In the genomic region with DNA sequence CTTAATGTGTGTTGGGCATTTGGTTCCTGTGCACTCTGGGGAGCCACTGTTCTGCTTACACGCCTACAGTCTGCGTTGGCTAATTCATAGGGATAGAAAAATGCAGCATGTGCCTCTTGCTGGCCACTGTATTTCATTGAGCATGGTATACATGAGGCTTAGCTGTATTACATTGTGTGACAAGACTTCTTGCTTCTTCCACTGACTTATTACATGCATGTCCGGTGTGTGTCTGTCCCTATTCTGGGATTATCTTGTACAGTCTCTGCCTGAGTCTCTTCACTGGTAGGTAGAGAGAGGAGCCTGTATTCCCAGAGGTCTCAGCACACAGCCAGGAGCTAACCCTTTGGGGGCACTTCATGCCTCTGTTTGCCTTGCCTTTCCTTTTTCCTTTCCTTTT, we compare ENCODE assay signal across 28 mouse cellular contexts. TPM values are rescaled to one million over a fixed set of nuclear protein-coding genes. Genes with fewer than 3 reads are reported as not detected.
DNase-seq lines count a peak whose midpoint lies in the region; ATAC-seq and TF ChIP-seq lines count a peak whose summit lies in the region.
"Had no signal": no experiment of that assay in that cellular context is flagged by ENCODE, and none has a peak within 500 bp of the region (broad histone marks: within the 10 kb centered on the region; RNA-seq: fewer than 3 reads in every experiment).

No protein-coding gene starts in this region.

- DNase-seq in CD4-positive helper T cell, adult 2 months (ENCODE audit: low read depth, low spot score) = peak; percentile 58
- peak; percentile 18 for DNase-seq in CH12.LX (ENCODE audit: extremely low read depth)
- DNase-seq in liver, embryonic 13.5 days = no peak
- DNase-seq in ovary, postnatal 10 days (ENCODE audit: low spot score) = no peak
- no peak for DNase-seq in lung, postnatal 0 days (ENCODE audit: low spot score)
- DNase-seq: adrenal gland, adult 2 months; cerebellum, adult 11-12 months; cerebellum, postnatal 10 days; forebrain, postnatal 0 days; gastrocnemius, postnatal 14 days; heart, adult 18-20 months; heart, postnatal 10 days; kidney, adult 18-20 months; kidney, postnatal 10 days; lung, postnatal 4 days; retina, postnatal 1 day; thymus, postnatal 36 days had no signal

- dilution Hi-C loops in CH12.LX (cut with MboI; ENCODE audit: extremely low pct_ligation_motif_present, extremely low pct_unique_long_range_greater_than_20kb, low sequenced_read_pairs) = no loop called here

- no peak overlapping the region for H3K9ac ChIP-seq in CH12.LX (ENCODE audit: insufficient read depth, low read depth)
- no peak overlapping the region for H3K9ac ChIP-seq in liver, embryonic 13.5 days
- H3K9ac ChIP-seq in lung, postnatal 0 days (replicated peaks; ENCODE audit: low read depth) = no peak overlapping the region
- no peak overlapping the region for H3K9ac ChIP-seq in kidney, embryonic 16.5 days (replicated peaks; ENCODE audit: low read length)
- H3K9ac ChIP-seq: forebrain, postnatal 0 days; heart, embryonic 12.5 days; hindbrain, embryonic 12.5 days; liver, embryonic 14.5 days; lung, embryonic 15.5 days had no signal

- no peak overlapping the region for H3K4me3 ChIP-seq in CH12.LX (replicated peaks in 1 of 3; ENCODE audit: low read depth in 2 of 3, low read length in 2 of 3, poor library complexity in 1 of 3)
- H3K4me3 ChIP-seq in liver, embryonic 13.5 days (replicated peaks) = no peak overlapping the region
- no peak overlapping the region for H3K4me3 ChIP-seq in lung, postnatal 0 days (ENCODE audit: low read depth, low read length)
- H3K4me3 ChIP-seq in kidney, embryonic 16.5 days (ENCODE audit: low read length) = no peak overlapping the region
- H3K4me3 ChIP-seq: embryonic facial prominence, embryonic 10.5 days; forebrain, embryonic 10.5 days; heart, embryonic 12.5 days; hindbrain, embryonic 12.5 days; lung, embryonic 15.5 days had no signal

- peaks cover 0 to 3% of the 10 kb centered on the region in 2 experiments; a peak in 1 of 4 replicates for H3K4me1 ChIP-seq in CH12.LX (ENCODE audit: control insufficient read depth in 1 of 2, insufficient read depth in 2 of 2)
- peaks cover 13% of the 10 kb centered on the region for H3K4me1 ChIP-seq in liver, embryonic 13.5 days (replicated peaks)
- H3K4me1 ChIP-seq in lung, postnatal 0 days (ENCODE audit: insufficient read depth, low read depth, low read length) = no peaks in the 10 kb centered on the region
- H3K4me1 ChIP-seq in kidney, embryonic 16.5 days (ENCODE audit: insufficient read depth, low read length) = no peaks in the 10 kb centered on the region
- H3K4me1 ChIP-seq: embryonic facial prominence, embryonic 10.5 days; forebrain, embryonic 10.5 days; heart, embryonic 12.5 days; hindbrain, embryonic 12.5 days; lung, embryonic 15.5 days had no signal

- H3K79me2 ChIP-seq in CH12.LX (replicated peaks; ENCODE audit: control insufficient read depth, extremely low read depth, insufficient read depth, poor library complexity, severe bottlenecking) = no peaks in the 10 kb centered on the region

- TF ChIP-seq EP300 in CH12.LX (IDR thresholded peaks at IDR 0.05; ENCODE audit: low read length) = no peak
- TF ChIP-seq EP300 in lung, postnatal 0 days (IDR thresholded peaks at IDR 0.05) = no peak

- H3K4me2 ChIP-seq in CH12.LX (ENCODE audit: insufficient read depth, low read depth, poor library complexity, severe bottlenecking) = no peak overlapping the region
- H3K4me2 ChIP-seq in liver, embryonic 13.5 days = no peak overlapping the region
- H3K4me2 ChIP-seq in lung, postnatal 0 days (replicated peaks; ENCODE audit: low read depth, low read length) = no peak overlapping the region
- H3K4me2 ChIP-seq in kidney, embryonic 16.5 days (replicated peaks; ENCODE audit: low read depth, low read length) = no peak overlapping the region
- H3K4me2 ChIP-seq: heart, embryonic 12.5 days; hindbrain, embryonic 12.5 days; lung, embryonic 15.5 days; midbrain, embryonic 11.5 days had no signal

- H3K36me3 ChIP-seq in CH12.LX (replicated peaks in 1 of 2; ENCODE audit: control insufficient read depth in 1 of 2, insufficient read depth in 1 of 2, low read length in 1 of 2) = peaks cover 51 to 96% of the 10 kb centered on the region in 2 experiments
- peaks cover 81% of the 10 kb centered on the region for H3K36me3 ChIP-seq in liver, embryonic 13.5 days
- H3K36me3 ChIP-seq in lung, postnatal 0 days (ENCODE audit: insufficient read depth, low read length) = peaks cover 42% of the 10 kb centered on the region
- H3K36me3 ChIP-seq in kidney, embryonic 16.5 days (ENCODE audit: insufficient read depth, low read length) = peaks cover 58% of the 10 kb centered on the region

- in situ Hi-C loops in CH12.LX (cut with MboI; ENCODE audit: low pct_ligation_motif_present, low pct_unique_long_range_greater_than_20kb, low sequenced_read_pairs) = no loop called here

- TF ChIP-seq CTCF in CH12.LX (conservative IDR thresholded peaks at IDR 0.05 in 1 of 2, IDR thresholded peaks at IDR 0.05 in 1 of 2; ENCODE audit: low read depth in 2 of 2, low read length in 2 of 2) = no peak
- TF ChIP-seq CTCF in lung, postnatal 0 days (IDR thresholded peaks at IDR 0.05) = no peak

- WGBS in liver, embryonic 13.5 days (ENCODE audit: insufficient replicate concordance) = 86% methylated on average over 3 of the region's 3 CpGs
- WGBS in lung, postnatal 0 days = 99% methylated on average over 3 of the region's 3 CpGs
- WGBS in kidney, embryonic 16.5 days = 94% methylated on average over 3 of the region's 3 CpGs

- no peaks in the 10 kb centered on the region for H3K9me3 ChIP-seq in CH12.LX (replicated peaks; ENCODE audit: low read length)
- no peaks in the 10 kb centered on the region for H3K9me3 ChIP-seq in liver, embryonic 13.5 days (replicated peaks)
- H3K9me3 ChIP-seq in lung, postnatal 0 days (ENCODE audit: low read length) = no peaks in the 10 kb centered on the region
- H3K9me3 ChIP-seq in kidney, embryonic 16.5 days (ENCODE audit: low read length) = no peaks in the 10 kb centered on the region
- H3K9me3 ChIP-seq: embryonic facial prominence, embryonic 10.5 days; forebrain, embryonic 10.5 days; heart, embryonic 12.5 days; hindbrain, embryonic 12.5 days; lung, embryonic 15.5 days had no signal

- no peak for TF ChIP-seq RAD21 in CH12.LX (IDR thresholded peaks at IDR 0.05; ENCODE audit: low read depth, low read length)

- ATAC-seq in liver, embryonic 13.5 days (ENCODE audit: low read depth) = peak; percentile 34
- peak; percentile 53 for ATAC-seq in neutrophil, adult 5-6 weeks (ENCODE audit: extremely low read depth, insufficient number of reproducible peaks, low FRiP score, poor library complexity, severe bottlenecking)
- ATAC-seq in lung, postnatal 0 days = no peak
- no peak for ATAC-seq in kidney, embryonic 16.5 days (ENCODE audit: low FRiP score, low TSS enrichment)
- ATAC-seq: forebrain, postnatal 0 days had no signal

- H3K27ac ChIP-seq in CH12.LX (ENCODE audit: insufficient read depth, low read depth) = no peak overlapping the region
- H3K27ac ChIP-seq in liver, embryonic 13.5 days = no peak overlapping the region
- no peak overlapping the region for H3K27ac ChIP-seq in lung, postnatal 0 days (ENCODE audit: low read length)
- no peak overlapping the region for H3K27ac ChIP-seq in kidney, embryonic 16.5 days (ENCODE audit: low read length)
- H3K27ac ChIP-seq: embryonic facial prominence, embryonic 10.5 days; forebrain, embryonic 10.5 days; hindbrain, embryonic 12.5 days; liver, embryonic 14.5 days; lung, embryonic 15.5 days had no signal

- H3K27me3 ChIP-seq in CH12.LX (replicated peaks) = no peaks in the 10 kb centered on the region
- no peaks in the 10 kb centered on the region for H3K27me3 ChIP-seq in liver, embryonic 13.5 days
- no peaks in the 10 kb centered on the region for H3K27me3 ChIP-seq in lung, postnatal 0 days (replicated peaks; ENCODE audit: insufficient read depth, low read length)
- H3K27me3 ChIP-seq in kidney, embryonic 16.5 days (ENCODE audit: insufficient read depth, low read length) = no peaks in the 10 kb centered on the region
- H3K27me3 ChIP-seq: heart, embryonic 12.5 days; hindbrain, embryonic 12.5 days; lung, embryonic 15.5 days had no signal

- TF ChIP-seq POLR2A in CH12.LX (IDR thresholded peaks at IDR 0.05; ENCODE audit: low read depth, low read length) = no peak

TF ChIP-seq in CH12.LX, 34 proteins besides CTCF, POLR2A, EP300 and RAD21 (continues in another document):
- TF ChIP-seq USF2 (conservative IDR thresholded peaks at IDR 0.05; ENCODE audit: low read depth, low read length) (no peak), MYC (IDR thresholded peaks at IDR 0.05; ENCODE audit: low read depth, low read length) (no peak), SMC3 (IDR thresholded peaks at IDR 0.05; ENCODE audit: low read depth, low read length) (no peak), HCFC1 (IDR thresholded peaks at IDR 0.05; ENCODE audit: low read depth, low read length) (no peak), BHLHE40 (IDR thresholded peaks at IDR 0.05; ENCODE audit: low read depth, low read length) (no peak), MAX (IDR thresholded peaks at IDR 0.05; ENCODE audit: low read length) (no peak), ZNF384 (IDR thresholded peaks at IDR 0.05; ENCODE audit: low read depth, low read length) (no peak), RCOR1 (conservative IDR thresholded peaks at IDR 0.05; ENCODE audit: low read depth, low read length) (no peak), TBP (conservative IDR thresholded peaks at IDR 0.05; ENCODE audit: low read depth, low read length) (no peak), UBTF (IDR thresholded peaks at IDR 0.05; ENCODE audit: low read depth, low read length) (no peak), TCF12 (IDR thresholded peaks at IDR 0.05; ENCODE audit: low read depth, low read length) (no peak), ELF1 (IDR thresholded peaks at IDR 0.05; ENCODE audit: low read depth, low read length) (no peak)

RNA-seq across cellular contexts. Expression of gene Lta4h, which starts 14.6 kb away (rescaled TPM):
- total RNA-seq in CH12.LX (2012; rRNA removed) (118 and 120 TPM in 2 replicates), CH12.LX (2014; rRNA removed) (155 and 160 TPM in 2 replicates)
- polyA plus RNA-seq in CH12.LX (2012; ENCODE audit: insufficient read length, low read depth) = 99.6 and 104 TPM in 2 replicates
- 82.8 and 94.8 TPM in 2 replicates for polyA plus RNA-seq in liver, embryonic 13.5 days (2015; fragmentation: Nextera tagmentation; extraction: Ambion mirVana)
- 65.7 and 69.6 TPM in 2 replicates for total RNA-seq in neutrophil, adult 5-6 weeks (2017)
- 88.6 and 95.6 TPM in 2 replicates for polyA plus RNA-seq in lung, postnatal 0 days (2015; fragmentation: Nextera tagmentation; extraction: Ambion mirVana)
- polyA plus RNA-seq in kidney, embryonic 16.5 days (2015; fragmentation: Nextera tagmentation; extraction: Ambion mirVana) = 177 and 178 TPM in 2 replicates

RNA-seq across cellular contexts. Expression of gene Hal, which starts 20.8 kb away (rescaled TPM):
- total RNA-seq in CH12.LX (2012; rRNA removed) (0.76 TPM in 2 replicates), CH12.LX (2014; rRNA removed) (0.26 TPM in 1 of 2 replicates, not detected in the other)
- polyA plus RNA-seq in CH12.LX (2012; ENCODE audit: insufficient read length, low read depth) = 0.29 TPM in 1 of 2 replicates, not detected in the other
- polyA plus RNA-seq in liver, embryonic 13.5 days (2015; fragmentation: Nextera tagmentation; extraction: Ambion mirVana) = 2.2 and 2.6 TPM in 2 replicates
- total RNA-seq in neutrophil, adult 5-6 weeks (2017) = 0.35 and 0.37 TPM in 2 replicates
- polyA plus RNA-seq in lung, postnatal 0 days (2015; fragmentation: Nextera tagmentation; extraction: Ambion mirVana) = 0.27 TPM in 1 of 2 replicates, not detected in the other
- polyA plus RNA-seq in kidney, embryonic 16.5 days (2015; fragmentation: Nextera tagmentation; extraction: Ambion mirVana) = 0.25 TPM in 1 of 2 replicates, not detected in the other
- total RNA-seq: heart, postnatal 10 days; layer of hippocampus, postnatal 25 days had no signal
- polyA plus RNA-seq: cortical plate, adult 2 months; heart, embryonic 12.5 days; lung, embryonic 15.5 days; midbrain, embryonic 11.5 days had no signal

Comparison
In these comparisons a context has a peak if more than half of its experiments do, and no peak if none do; other contexts are left out.
1. DNase-seq: peak in CD4-positive helper T cell, adult 2 months (single experiment) and CH12.LX (single experiment); none in liver, embryonic 13.5 days (single experiment), ovary, postnatal 10 days (single experiment) and lung, postnatal 0 days (single experiment).
2. ATAC-seq: peak in liver, embryonic 13.5 days (single experiment) and neutrophil, adult 5-6 weeks (single experiment); none in lung, postnatal 0 days (single experiment) and kidney, embryonic 16.5 days (single experiment).